Mouse (Mus musculus): ENCODE measurements around the gene Frs3.

DNA sequence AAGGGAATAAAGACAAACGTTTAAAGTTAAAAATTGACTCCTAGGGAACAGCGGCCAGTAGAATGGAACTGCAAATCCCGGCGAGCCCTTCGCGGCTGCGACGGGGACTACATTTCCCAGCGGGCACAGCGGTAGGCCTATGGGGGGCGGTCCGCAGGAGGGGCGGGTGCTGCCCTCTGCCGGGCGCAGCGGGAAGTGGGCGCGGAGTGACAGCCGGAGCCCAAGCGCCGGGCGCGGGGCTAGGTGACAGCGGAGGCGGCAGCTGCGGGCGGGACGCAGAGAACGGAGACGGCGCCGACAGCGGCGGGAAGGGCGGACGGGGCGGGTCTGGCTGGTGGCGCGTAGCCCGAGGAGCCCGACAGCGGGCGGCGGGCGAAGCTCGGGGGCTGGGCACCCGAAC is 48.0 kb downstream of the Frs3 start, which contains the start of gene Tfeb:
- peak; percentile 85 for TF ChIP-seq CTCF (IDR thresholded peaks at IDR 0.05; ENCODE audit: low read depth, low read length)
- TF ChIP-seq POLR2A (IDR thresholded peaks at IDR 0.05; ENCODE audit: extremely low read depth, insufficient read depth, low read length), result 0 out of 2 replicates have a peak, but pooled peaks have one; percentile 54

Data from liver, adult 2 months (tissue).